Mouse (Mus musculus) lung, postnatal 0 days (tissue): Measurements from ENCODE around the gene Cbfa2t2. TPM values are rescaled to one million over a fixed set of nuclear protein-coding genes. Genes with fewer than 3 reads are reported as not detected.

Source experiments
- ATAC-seq: fragments of 200-750 bp; cut with Nextera tagmentation; 2 replicates; pipeline ENCODE4 v1.8.0; 2017; ENCODE audit warnings: moderate library complexity
- DNase-seq: peaks from one replicate; pipeline ENCODE4 v3.0.0-alpha.2; 2016; ENCODE audit warnings: low spot score
- H3K27ac ChIP-seq: fragments of 300-500 bp; sonication (generic); 2 replicates; pipeline ENCODE4 v1.5.1; 2014; ENCODE audit warnings: antibody characterized with exemption, mild to moderate bottlenecking, low read length, mixed read lengths
- H3K27me3 ChIP-seq: fragments of 300-500 bp; sonication (generic); replicated peaks from 2 replicates; pipeline ENCODE4 v1.6.1; 2014; ENCODE audit warnings: low read length, mixed read lengths; ENCODE audit not compliant: insufficient read depth
- H3K36me3 ChIP-seq: fragments of 300-500 bp; sonication (generic); 2 replicates; pipeline ENCODE4 v1.6.1; 2014; ENCODE audit warnings: low read length, mixed read lengths; ENCODE audit not compliant: insufficient read depth
- H3K4me1 ChIP-seq: fragments of 300-500 bp; sonication (generic); 2 replicates; pipeline ENCODE4 v1.6.1; 2014; ENCODE audit warnings: antibody characterized with exemption, low read depth, low read length, mixed read lengths; ENCODE audit not compliant: insufficient read depth
- H3K4me2 ChIP-seq: fragments of 300-500 bp; sonication (generic); replicated peaks from 2 replicates; pipeline ENCODE4 v1.6.1; 2014; ENCODE audit warnings: low read depth, mild to moderate bottlenecking, low read length, moderate library complexity, mixed read lengths
- H3K4me3 ChIP-seq: fragments of 300-500 bp; sonication (generic); 2 replicates; pipeline ENCODE4 v1.5.1; 2014; ENCODE audit warnings: low read depth, low read length
- H3K9ac ChIP-seq: fragments of 300-500 bp; sonication (generic); replicated peaks from 2 replicates; pipeline ENCODE4 v1.6.1; 2014; ENCODE audit warnings: low read depth, mild to moderate bottlenecking
- H3K9me3 ChIP-seq: fragments of 300-500 bp; sonication (generic); 2 replicates; pipeline ENCODE4 v1.6.1; 2016; ENCODE audit warnings: low read length, mixed read lengths
- CTCF ChIP-seq: IDR thresholded peaks from 2 replicates; pipeline ENCODE4 v1.5.1; 2016; ENCODE audit warnings: antibody characterized with exemption, mild to moderate bottlenecking
- EP300 ChIP-seq: IDR thresholded peaks from 2 replicates; pipeline ENCODE4 v1.6.1; 2016; ENCODE audit warnings: antibody characterized with exemption, mild to moderate bottlenecking, control low read depth
- WGBS: fragments of 180-500 bp; shearing (Covaris S2); extraction: QIAGEN DNeasy Blood & Tissue Kit; methylation state at CpG from one replicate; pipeline ENCODE4 v1.1.7; 2014; 5-methylcytosine and 5-hydroxymethylcytosine counted together
- polyA plus RNA-seq: library from polyadenylated mRNA; unstranded; fragments of >200 nt; fragmentation: Nextera tagmentation; extraction: Ambion mirVana; gene quantifications from 2 replicates; pipeline ENCODE4 v1.2.1, GENCODE M21; 2015

Gene Cbfa2t2
- polyA plus RNA-seq, 1 experiment from 2014 or later: 14.6 TPM

DNA sequence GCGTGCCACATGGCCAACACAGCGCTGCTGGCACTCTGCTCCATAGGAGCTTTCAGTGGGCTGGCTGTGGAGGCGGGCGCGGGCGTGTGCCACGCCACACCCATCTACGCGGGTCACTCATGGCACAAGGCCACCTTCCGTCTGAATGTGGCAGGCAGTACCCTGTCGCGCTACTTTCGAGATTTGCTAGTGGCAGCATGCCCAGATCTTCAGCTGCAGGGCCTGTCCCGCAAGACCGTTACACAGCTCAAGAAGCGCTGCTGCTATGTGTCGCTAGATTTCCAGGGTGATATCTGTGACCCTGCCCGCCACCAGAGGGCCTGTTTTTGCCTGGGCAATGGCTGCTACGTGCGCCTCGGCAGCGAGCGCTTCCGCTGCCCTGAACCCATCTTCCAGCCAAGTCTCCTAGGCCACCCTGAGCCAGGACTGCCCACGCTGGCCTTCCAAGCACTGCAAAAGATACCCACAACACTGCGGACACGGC is 116.2 kb downstream of the Cbfa2t2 start:
- TF ChIP-seq CTCF (peak; percentile 83), EP300 (no peak)
- ATAC-seq (peak; percentile 74), DNase-seq (peak; percentile 87)
- Histone ChIP-seq H3K4me2 (peak overlapping the region; percentile 56), H3K4me3 (peak overlapping the region; percentile 23; the same call in 1 of the 2 replicates), H3K9ac (no peak overlapping the region), H3K4me1 (peaks cover 16% of the 10 kb centered on the region), H3K27me3 (no peaks in the 10 kb centered on the region), H3K36me3 (no peaks in the 10 kb centered on the region), H3K27ac (no peak overlapping the region), H3K9me3 (no peaks in the 10 kb centered on the region)
- 9% methylated on average over 27 of the region's 27 CpGs for WGBS

DNA sequence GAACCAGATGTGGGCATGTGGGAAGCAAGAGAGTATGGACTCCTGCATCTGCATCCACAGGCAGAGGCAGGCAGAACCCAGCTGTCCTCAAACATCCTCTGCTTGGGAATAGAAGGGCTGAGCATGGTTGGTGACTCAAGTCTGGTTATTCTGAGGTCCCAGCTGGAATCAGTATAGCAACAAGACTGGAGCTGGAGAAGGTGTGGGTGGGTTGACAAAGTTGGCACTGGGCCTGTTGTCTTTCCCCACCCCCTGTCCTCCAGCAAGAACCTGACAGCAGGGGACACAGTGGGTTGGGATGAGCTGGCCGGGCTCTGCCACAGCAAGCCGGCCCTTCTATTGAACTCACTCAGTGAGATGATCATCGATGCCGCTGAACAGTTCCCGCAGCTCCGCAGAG is 119.0 kb downstream of the Cbfa2t2 start:
- WGBS: 75% methylated on average over 6 of the region's 6 CpGs
- no peak for TF ChIP-seq CTCF
- TF ChIP-seq EP300: no peak
- Histone ChIP-seq H3K4me2 (no peak overlapping the region), H3K27ac (no peak overlapping the region), H3K27me3 (no peaks in the 10 kb centered on the region), H3K4me1 (peaks cover 10% of the 10 kb centered on the region; the same call in 1 of the 2 replicates), H3K9ac (no peak overlapping the region), H3K4me3 (no peak overlapping the region), H3K36me3 (no peaks in the 10 kb centered on the region), H3K9me3 (no peaks in the 10 kb centered on the region)
- ATAC-seq (0 out of 2 replicates have a peak, but pooled peaks have one; percentile 1), DNase-seq (peak; percentile 36)

GRCm38 (mm10) chr2:154557184-154557832 is 121.0 kb downstream of the Cbfa2t2 start:
- H3K27ac ChIP-seq: no peak overlapping the region
- WGBS: 31% methylated on average over 5 of the region's 5 CpGs
- TF ChIP-seq EP300 (no peak), CTCF (no peak)
- H3K9me3 ChIP-seq: no peaks in the 10 kb centered on the region
- no peaks in the 10 kb centered on the region for H3K36me3 ChIP-seq
- DNase-seq (no peak), ATAC-seq (no peak)
- no peak overlapping the region for H3K4me2 ChIP-seq
- H3K27me3 ChIP-seq: no peaks in the 10 kb centered on the region
- H3K4me3 ChIP-seq: no peak overlapping the region
- no peak overlapping the region for H3K9ac ChIP-seq
- peaks cover 4% of the 10 kb centered on the region; the same call in 1 of the 2 replicates for H3K4me1 ChIP-seq

GRCm38 (mm10) chr2:154558264-154559039 is 122.2 kb downstream of the Cbfa2t2 start, which contains the start of gene Necab3:
Necab3 (minus strand) TSS chr2:154558890.
- DNase-seq: no peak
- Histone ChIP-seq H3K4me2 (peak within 1 kb of the TSS; percentile 41), H3K27me3 (no peaks in the 10 kb centered on the region), H3K9ac (no peak within 1 kb of the TSS), H3K27ac (no peak within 1 kb of the TSS), H3K9me3 (no peaks in the 10 kb centered on the region), H3K4me3 (0 out of 2 replicates have a peak within 1 kb of the TSS, but pooled peaks have one; percentile 17), H3K4me1 (peaks cover 3% of the 10 kb centered on the region; the same call in 1 of the 2 replicates), H3K36me3 (no peaks in the 10 kb centered on the region)
- ATAC-seq: peak; percentile 42; the same call in 1 of the 2 replicates
- TF ChIP-seq EP300 (no peak), CTCF (no peak)
- 9% methylated on average over 33 of the region's 34 CpGs for WGBS

GRCm38 (mm10) chr2:154563612-154564170 is 127.4 kb downstream of the Cbfa2t2 start:
- H3K36me3 ChIP-seq: no peaks in the 10 kb centered on the region
- H3K4me3 ChIP-seq: no peak overlapping the region
- no peak overlapping the region for H3K4me2 ChIP-seq
- peaks cover 12% of the 10 kb centered on the region; the same call in 1 of the 2 replicates for H3K4me1 ChIP-seq
- H3K27me3 ChIP-seq: no peaks in the 10 kb centered on the region
- ATAC-seq (no peak), DNase-seq (no peak)
- H3K9ac ChIP-seq: no peak overlapping the region
- H3K9me3 ChIP-seq: no peaks in the 10 kb centered on the region
- 82% methylated on average over 22 of the region's 22 CpGs for WGBS
- no peak overlapping the region for H3K27ac ChIP-seq
- TF ChIP-seq EP300 (no peak), CTCF (no peak)

- no peaks in the 10 kb centered on the region for H3K9me3 ChIP-seq
- no peaks in the 10 kb centered on the region for H3K27me3 ChIP-seq
- H3K4me2 ChIP-seq: no peak overlapping the region
- no peak for ATAC-seq
- no peak overlapping the region for H3K9ac ChIP-seq
- no peak for TF ChIP-seq CTCF
- no peak for TF ChIP-seq EP300
- H3K4me3 ChIP-seq: no peak overlapping the region
- WGBS: 74% methylated on average over 3 of the region's 3 CpGs
- no peaks in the 10 kb centered on the region for H3K36me3 ChIP-seq
- H3K4me1 ChIP-seq: peaks cover 9% of the 10 kb centered on the region
- H3K27ac ChIP-seq: no peak overlapping the region
- DNase-seq: no peak
These were observed 129.3 kb downstream of the Cbfa2t2 start for GRCm38 (mm10) chr2:154565562-154565961.
